Mouse (Mus musculus): Measurements from ENCODE around the gene Grhpr.
A peak's percentile ranks its signal among the peaks of the same experiment; 100 is the strongest.

DNA sequence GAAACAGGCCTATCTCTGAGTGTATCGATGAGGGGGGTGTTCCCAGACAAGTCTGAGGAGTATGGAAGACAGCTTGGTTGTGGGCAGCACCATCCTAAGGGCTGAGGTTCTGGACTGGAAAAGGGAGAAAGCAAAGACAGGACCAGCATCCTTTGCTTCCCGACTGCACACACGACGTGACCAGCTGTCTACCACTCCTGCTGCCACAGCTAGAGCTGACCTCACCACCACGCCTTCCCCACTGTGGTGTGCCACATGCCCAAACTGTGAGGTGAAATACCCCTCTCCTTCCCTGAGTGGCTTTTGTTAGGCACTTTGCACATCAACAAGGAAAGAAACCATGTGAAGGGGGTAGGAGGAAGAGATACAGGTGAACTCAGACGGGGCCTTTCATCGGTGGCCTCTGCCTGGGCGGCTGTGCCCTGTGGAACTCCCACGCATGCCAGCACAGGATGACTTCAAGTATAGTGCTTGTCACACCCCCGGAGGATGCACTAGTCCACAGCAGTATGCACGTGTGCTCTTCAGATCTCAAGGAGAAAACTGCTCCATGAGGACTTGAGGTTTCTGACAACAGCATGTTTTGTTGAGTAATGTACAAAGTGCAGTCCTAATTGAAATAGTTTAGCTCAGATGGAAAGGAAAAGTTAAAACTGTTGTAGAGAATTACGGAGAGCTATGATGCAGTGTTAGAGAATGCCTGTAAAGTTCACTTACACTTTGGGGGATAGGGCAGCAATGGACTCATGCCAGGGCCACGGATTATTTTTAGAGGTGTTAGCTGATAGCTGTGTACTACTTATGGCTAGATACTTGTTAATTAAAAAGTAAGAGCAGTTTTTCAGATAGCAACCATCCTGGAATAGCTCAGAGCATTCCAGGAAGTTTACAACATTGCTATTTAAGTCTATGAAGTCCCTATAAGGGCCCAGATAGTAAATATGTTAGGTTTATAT, 56.5 kb downstream of the Grhpr start:
- no peak for TF ChIP-seq CTCF (IDR thresholded peaks at IDR 0.05; ENCODE audit: low read depth)
- peak; percentile 91 for TF ChIP-seq EP300 (IDR thresholded peaks at IDR 0.05; ENCODE audit: low read depth)
